Mouse (Mus musculus) liver, postnatal 0 days (tissue): ENCODE measurements at regions not wholly inside any gene's neighbourhood (a gene's known extent, or its start where the extent isn't known, plus 50 kb on each side); places are given as distances from the start of the nearest gene placed in this dataset.

Source experiments
- CTCF ChIP-seq: sonication (generic); IDR thresholded peaks from 2 replicates; pipeline ENCODE4 v1.5.1; 2016; ENCODE audit warnings: antibody characterized with exemption, low read depth
- EP300 ChIP-seq: IDR thresholded peaks from 2 replicates; pipeline ENCODE4 v1.6.1; 2016; ENCODE audit warnings: antibody characterized with exemption, low read depth, mild to moderate bottlenecking

DNA sequence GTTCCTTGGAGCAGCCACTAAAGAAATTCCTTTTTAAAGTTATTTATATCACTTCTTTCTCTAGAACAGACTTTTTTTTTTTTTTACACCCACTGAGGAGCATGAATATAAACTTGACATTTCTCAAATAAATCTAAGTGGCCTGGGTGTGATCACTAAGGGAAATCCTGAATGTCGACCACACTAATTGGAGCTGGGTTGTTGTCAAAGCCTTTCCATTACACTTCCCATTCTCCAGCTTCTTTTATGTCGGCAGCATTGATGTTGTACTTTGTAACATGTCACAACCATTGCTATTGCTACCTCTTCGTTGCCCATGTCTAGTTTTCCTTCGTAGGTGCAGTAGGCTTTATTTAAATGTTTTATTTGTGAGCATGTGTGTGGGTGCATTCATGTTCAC, 77.1 kb upstream of the Phactr1 start:
- TF ChIP-seq EP300 (no peak), CTCF (no peak)
